Mouse (Mus musculus): ENCODE measurements at regions not wholly inside any gene's neighbourhood (a gene's known extent, or its start where the extent isn't known, plus 50 kb on each side); places are given as distances from the start of the nearest gene placed in this dataset.

DNA sequence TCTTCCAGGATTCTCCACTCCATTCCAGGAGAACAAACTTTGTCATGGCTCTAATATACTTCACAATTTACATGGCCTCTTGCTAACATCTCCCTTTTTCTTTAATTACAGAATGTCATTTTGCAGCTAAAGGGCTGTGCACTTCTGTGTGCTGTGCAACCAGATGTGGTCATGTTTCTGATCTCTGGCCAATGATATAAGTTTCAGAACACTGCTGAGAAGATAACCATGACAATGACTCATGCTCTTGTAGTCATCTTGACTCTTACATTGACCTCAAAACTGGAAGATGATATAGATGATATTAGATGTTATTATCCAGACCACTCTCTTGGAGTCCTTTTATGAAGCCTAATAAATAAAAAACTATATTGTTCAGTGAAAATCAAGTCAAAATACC is 145.9 kb upstream of the Teddm2 start:
- TF ChIP-seq POLR2A (IDR thresholded peaks at IDR 0.05; ENCODE audit: low read depth, low read length) (no peak), CTCF (IDR thresholded peaks at IDR 0.05; ENCODE audit: extremely low read depth, insufficient read length, insufficient replicate concordance, low read depth, low read length) (no peak)

Measured in small intestine, adult 2 months (tissue).